Mouse (Mus musculus) thymus, adult 2 months (tissue): ENCODE data around the gene Csnk2a1.

ENCODE experiments used
- CTCF ChIP-seq: fragments of 200-500 bp; IDR thresholded peaks from 2 replicates; pipeline ENCODE4 v1.5.1; 2012; ENCODE audit warnings: mild to moderate bottlenecking, control low read depth, low read length, moderate library complexity, borderline replicate concordance; ENCODE audit not compliant: control insufficient read depth, poor library complexity, insufficient read depth; ENCODE audit errors: extremely low read depth
- POLR2A ChIP-seq: fragments of 200-500 bp; IDR thresholded peaks from 2 replicates; pipeline ENCODE4 v1.6.1; 2012; ENCODE audit warnings: mild to moderate bottlenecking, low read length, control low read depth, moderate library complexity; ENCODE audit not compliant: control insufficient read depth, poor library complexity, insufficient read depth; ENCODE audit errors: extremely low read depth

DNA sequence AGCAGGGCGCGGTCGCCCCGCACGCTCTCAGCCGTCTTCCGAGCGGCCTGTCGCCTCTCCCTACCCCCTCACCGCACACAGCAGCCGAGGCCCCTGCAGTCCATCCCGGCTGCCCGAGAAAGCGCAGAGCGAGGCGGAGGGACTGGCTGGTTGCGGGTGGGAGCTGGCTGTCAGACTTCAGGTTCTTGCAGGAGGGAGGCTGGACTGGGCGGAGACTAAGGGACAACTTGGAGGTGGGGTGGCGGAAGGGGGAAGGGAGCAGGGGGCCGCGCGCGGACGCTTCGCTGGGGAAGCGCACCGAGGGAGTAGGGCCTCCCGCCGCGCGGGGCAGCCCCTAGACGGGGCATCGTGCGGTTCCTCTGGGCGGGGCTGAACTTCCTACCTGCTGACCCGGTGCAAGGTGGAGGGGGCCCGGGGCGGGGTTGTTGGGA lies 427 bp downstream of the Csnk2a1 start:
- TF ChIP-seq CTCF (no peak), POLR2A (no peak)
